Mouse (Mus musculus): Measurements from ENCODE around the gene Llgl2.

The Llgl2 gene

GRCm38 (mm10) chr11:115808696-115809310 lies 15.0 kb upstream of the Llgl2 start:
- DNase-seq (ENCODE audit: low read depth, low spot score): no peak

DNA sequence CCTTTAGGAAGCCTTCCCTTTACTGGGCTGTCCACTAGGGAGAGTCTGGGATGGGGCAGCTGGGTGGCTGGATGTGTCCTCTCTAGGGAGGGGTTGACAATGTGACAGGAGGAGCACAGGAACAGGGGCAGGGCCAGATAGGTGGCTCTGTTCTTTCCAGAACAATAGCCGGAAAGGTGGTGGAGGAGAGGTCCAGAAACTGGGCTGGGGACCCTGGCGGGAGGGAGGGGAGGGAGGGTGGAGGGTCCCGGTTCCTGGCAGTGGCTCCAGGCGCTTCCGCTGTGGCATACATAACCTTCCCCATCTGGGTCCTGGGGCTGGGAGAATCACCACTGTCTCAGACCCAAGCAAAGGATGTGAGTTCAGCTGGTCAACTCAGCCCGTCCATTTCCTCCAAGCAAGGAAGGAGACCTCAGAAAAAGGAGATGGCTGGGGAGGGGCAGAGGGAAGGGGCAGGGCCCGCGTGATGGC lies 14.5 kb upstream of the Llgl2 start:
- DNase-seq (ENCODE audit: low read depth, low spot score): no peak

DNA sequence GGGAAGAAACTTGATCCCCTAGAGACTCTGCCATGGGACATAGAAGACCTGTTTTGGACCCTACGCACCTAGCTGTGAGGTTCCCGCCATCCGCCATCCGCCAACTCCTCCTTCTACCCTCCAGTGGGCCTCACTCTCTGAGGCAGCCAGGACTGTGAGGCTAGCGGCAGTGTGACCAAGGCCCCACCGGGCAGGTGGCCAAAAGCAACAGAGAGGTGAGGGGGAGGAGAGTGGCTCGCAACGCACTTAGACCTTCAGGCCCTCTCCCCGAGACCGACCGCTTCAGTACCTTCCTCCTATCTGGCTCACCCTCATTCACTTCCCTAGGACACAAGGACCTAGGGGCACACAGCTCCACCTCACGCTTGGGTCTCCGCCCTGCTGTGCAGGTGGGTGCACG lies 13.5 kb upstream of the Llgl2 start:
- DNase-seq (ENCODE audit: low read depth, low spot score): no peak

- no peak for DNase-seq (ENCODE audit: low read depth, low spot score)
These were observed 12.3 kb upstream of the Llgl2 start for GRCm38 (mm10) chr11:115811381-115812093.

DNA sequence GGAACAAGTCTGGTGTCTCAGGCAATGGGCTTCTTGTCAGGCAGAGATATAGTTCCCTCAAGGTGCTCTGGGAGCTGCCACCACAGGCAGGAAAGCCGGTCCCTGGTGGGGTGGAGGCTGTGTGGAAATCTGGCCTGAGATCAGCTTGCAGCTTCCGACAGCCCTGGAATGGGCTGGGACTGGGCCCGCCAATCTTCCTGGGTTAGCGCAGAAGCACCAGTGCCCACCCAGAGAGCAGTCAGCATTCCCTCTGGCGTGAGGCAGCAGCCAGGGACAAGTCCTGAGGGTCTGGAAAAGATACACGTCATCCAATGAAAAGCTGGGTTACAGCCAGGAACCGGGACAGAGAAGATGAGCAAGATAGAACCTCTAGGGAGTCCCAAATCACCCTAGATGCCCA lies 11.8 kb upstream of the Llgl2 start:
- DNase-seq (ENCODE audit: low read depth, low spot score): no peak

DNA sequence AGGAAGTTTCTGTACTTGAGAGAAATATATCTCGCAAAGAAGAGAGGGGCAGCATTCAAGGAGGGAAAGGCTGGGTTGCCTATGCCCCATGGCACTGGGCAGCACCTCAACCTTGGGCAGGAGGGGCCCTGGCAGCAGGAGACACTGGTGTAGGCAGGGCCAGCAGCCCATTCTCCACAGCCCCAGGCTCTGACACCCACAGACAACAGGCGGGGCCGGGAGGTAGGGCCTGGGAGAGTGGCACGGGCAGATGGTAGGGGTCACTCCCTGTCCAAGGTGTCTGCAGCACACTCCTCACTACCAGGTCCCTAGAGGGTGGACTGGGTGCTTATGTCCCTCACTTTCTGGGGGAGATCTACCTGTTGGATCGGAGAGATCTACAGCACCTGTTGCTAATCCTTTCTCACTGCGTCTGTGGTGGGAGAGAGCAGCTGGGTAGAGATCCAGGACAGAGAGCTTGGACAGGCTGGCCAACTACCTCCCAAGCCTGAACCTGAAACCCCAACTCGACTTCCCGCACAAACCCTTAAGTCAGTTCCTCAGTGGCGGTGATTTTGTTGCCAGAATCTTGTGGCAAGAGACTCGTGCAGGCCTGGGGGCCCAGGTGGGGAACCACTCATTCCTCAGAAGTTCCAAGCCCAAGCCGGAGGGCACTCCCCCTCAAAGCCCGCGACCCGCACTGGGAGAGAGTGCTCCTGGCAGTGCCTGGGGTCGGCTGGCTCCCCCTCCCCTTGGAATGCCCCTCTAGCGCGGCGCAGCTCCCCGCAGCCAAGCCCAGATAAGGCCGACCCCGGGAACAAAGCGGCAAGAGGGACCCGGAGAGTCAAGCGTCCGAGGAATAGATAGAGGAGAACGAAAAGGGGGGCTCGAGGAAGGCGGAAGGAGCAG lies 11.1 kb upstream of the Llgl2 start:
- DNase-seq (ENCODE audit: low read depth, low spot score): no peak

GRCm38 (mm10) chr11:115813507-115814296 lies 10.1 kb upstream of the Llgl2 start, which contains the start of gene Caskin2:
Gene Caskin2, minus strand, starts transcription at chr11:115813639.
- DNase-seq (ENCODE audit: low read depth, low spot score): peak; percentile 97

DNA sequence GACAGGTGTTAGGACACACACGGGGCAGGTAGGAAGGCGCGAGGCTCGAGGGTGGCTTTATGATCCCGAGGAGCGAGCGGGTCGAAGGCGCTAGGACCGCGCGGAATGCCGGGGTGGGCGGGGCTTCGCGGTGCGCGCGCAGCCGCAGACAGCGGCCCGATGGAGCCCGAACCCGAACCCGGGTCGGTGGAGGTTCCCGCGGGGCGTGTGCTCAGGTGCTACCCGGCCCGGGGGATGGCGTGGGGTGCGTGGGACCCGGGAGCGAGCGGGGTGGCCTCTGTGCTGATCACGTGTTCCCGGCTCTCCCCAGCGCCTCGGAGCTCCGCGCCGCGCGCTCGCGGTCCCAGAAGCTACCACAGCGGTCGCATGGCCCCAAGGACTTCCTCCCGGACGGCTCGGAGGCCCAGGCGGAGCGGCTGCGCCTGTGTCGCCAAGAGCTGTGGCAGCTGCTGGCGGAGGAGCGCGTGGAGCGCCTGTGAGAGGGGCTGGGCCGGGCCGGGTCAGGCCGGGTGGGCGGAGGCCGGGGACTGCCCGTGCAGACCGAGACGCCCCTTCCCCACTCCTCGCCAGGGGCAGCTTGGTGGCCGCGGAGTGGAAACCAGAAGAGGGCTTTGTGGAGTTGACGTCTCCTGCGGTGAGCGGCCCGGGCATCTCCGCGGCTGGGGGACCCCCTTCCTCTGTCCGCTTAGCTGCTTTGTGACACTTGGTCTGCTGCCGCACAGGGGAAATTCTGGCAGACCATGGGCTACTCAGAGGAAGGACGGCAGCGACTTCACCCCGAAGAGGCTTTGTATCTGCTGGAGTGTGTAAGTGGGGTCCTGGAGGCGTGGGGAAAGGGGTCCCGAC lies 9.0 kb upstream of the Llgl2 start, which contains the start of gene Tsen54:
TSS of gene Tsen54 (plus strand) at position 120 of the 846 bp plus-strand sequence.
- DNase-seq (ENCODE audit: low read depth, low spot score): peak; percentile 75

- no peak for DNase-seq (ENCODE audit: low read depth, low spot score)
These were observed 6.5 kb upstream of the Llgl2 start for GRCm38 (mm10) chr11:115817331-115817730.

- no peak for DNase-seq (ENCODE audit: low read depth, low spot score)
These were observed 3.8 kb upstream of the Llgl2 start for GRCm38 (mm10) chr11:115819915-115820623.

DNA sequence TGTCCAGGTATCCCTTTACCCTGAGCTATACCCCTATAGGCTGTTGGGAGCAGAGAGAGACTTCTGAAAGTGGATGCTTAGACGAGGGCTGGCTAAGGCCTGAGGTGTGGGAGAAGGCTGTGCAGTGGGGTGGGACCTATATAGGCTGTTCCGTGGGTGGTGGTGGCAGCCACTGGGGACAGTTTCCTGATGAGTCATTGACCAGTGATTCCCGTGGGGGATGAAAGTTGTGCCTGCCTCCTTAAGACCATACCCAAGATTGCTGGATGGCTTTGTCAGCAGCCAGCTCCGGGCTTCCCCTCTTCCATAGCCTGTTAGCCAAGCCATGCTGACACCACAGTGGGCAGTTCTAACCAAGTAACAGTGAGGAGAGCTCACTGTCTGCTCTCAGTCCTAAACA lies 2.8 kb upstream of the Llgl2 start:
- no peak for DNase-seq (ENCODE audit: low read depth, low spot score)

GRCm38 (mm10) chr11:115824813-115825212 lies 964 bp downstream of the Llgl2 start:
- DNase-seq (ENCODE audit: low read depth, low spot score): no peak

DNA sequence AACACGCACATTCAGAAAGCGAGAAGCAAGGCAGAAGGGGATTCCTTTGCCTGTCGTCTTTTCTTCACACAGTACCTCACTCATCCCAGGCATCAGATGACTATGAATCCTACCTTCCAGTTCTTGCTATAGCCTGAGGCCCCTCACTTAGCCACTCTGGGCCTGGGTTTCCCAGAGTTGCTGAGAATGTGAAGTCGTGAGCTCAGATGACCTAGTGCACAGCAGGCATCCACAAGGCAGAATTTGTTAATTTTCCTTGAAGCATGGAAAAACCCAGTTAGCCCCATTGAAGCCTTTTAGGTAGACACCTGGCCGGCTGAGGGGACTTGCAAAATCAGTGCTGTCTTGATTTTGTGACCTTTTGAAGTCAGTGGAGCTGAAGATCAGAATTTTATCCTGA lies 2.6 kb downstream of the Llgl2 start:
- no peak for DNase-seq (ENCODE audit: low read depth, low spot score)

DNA sequence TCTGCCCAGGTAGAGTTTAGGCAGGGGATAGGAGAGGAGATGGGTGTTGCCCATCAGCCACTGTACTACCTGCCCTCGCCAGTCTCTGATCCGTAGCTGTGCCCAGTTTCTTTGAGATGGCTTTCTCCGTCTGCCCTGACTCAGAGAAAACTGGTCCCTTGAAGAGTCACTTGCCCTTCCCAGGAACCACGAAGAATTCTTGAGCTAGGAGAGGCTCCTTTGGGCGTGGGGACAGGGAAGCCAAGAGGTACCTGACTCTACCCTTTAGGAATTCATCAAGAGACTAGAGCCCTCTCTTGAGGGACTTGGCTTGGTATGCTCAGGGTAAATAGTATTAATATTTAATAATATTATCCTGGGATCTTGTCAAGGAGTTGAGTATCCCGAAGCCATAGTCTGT lies 3.8 kb downstream of the Llgl2 start:
- no peak for DNase-seq (ENCODE audit: low read depth, low spot score)

DNA sequence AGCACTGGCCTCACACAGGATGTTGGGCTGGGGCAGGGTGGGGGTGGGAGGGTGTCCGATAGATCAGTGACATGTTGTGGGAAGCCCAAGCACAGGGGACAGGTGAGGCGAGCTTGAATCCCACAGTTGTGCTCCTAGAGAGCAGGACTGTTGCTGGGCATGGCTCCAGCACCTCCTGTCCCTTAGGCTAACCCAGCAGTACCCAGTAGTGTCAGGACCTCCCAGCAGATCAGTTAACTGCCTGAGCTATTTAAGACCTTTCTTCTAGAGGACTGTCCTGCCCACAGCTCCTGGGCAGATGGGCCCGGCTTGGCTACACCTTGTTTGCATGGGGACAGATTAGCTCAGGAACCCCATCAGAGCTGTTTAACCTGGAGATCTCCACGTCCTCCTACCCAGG lies 5.2 kb downstream of the Llgl2 start:
- DNase-seq (ENCODE audit: low read depth, low spot score): no peak

- no peak for DNase-seq (ENCODE audit: low read depth, low spot score)
These were observed 6.9 kb downstream of the Llgl2 start for GRCm38 (mm10) chr11:115830550-115831325.

DNA sequence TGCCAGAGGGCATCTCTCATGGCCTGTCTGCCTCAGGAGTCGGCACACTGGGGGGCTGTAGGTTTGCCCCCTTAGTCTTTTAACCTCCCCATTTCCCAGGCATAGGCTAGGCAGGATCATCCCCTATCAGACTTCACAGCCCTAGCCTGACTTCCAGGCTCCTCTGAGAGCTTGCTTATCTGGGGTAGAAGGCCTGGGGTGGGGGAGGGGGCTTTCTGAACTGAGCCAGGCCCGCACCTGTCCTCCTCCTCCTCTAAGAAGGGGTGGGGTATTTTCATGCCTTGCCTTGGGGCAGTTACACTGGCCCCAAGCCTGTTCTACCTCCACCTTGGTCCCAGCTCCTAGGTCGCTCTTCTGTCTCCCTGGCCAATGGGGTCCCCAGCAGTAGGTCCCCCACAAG lies 7.7 kb downstream of the Llgl2 start:
- DNase-seq (ENCODE audit: low read depth, low spot score): no peak

- no peak for DNase-seq (ENCODE audit: low read depth, low spot score)
These were observed 8.2 kb downstream of the Llgl2 start for GRCm38 (mm10) chr11:115832064-115832463.

DNA sequence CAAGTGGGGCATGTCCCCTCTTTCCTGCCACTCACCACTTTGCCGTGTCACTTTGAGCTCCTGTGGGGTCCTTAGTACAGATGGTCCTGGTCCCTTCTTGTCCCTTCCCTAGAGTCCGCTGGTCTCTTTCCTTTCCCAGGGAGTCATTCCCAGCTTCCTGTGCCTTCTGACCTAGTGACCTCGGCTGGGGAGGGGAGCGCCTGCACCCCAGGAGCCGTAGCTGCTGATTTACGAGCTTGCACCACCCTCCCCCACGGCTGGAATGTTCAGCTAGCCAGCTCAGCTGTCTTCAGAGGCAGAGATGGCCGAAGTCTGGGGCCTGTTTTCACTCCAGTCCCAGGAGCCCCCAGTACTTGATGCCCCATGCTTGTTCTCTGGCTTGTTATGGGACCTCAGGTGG lies 8.7 kb downstream of the Llgl2 start:
- DNase-seq (ENCODE audit: low read depth, low spot score): no peak
